Mouse (Mus musculus) bone marrow macrophage, adult 2 months (primary cell): ENCODE results near the gene Plch2.

Experiments used
- CTCF ChIP-seq: IDR thresholded peaks from 2 replicates; pipeline ENCODE4 v1.5.1; 2012; ENCODE audit warnings: low read depth, mild to moderate bottlenecking, low read length, moderate library complexity
- POLR2A ChIP-seq: IDR thresholded peaks from 2 replicates; pipeline ENCODE4 v1.6.1; 2012; ENCODE audit warnings: mild to moderate bottlenecking, low read depth, low read length, borderline replicate concordance

DNA sequence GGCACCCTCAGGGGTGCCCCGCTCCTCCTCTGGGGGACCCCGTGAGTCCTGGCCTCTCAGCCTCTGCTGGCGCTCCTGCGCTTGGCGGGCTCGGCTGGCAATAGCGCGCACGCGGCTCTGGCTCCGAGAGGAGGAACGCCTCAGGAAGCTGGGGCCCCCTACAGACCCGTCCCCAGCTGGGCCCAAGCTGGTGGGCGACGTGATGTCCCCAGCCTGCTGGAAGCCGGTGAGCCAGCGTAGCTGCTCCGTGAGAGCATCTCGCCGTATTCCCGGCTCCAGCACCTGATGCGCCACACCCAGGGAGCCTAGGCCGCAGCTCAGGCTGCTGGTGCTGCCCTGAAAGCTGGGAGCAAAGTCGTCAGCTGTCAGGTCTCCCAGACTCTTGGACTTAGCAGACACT lies 72.8 kb downstream of the Plch2 start:
- TF ChIP-seq CTCF, result no peak
- no peak for TF ChIP-seq POLR2A
